Mouse (Mus musculus): ENCODE results near the gene Syvn1. TPM values are rescaled to one million over a fixed set of nuclear protein-coding genes. Genes with fewer than 3 reads are reported as not detected.

Gene Syvn1
- polyA plus RNA-seq, 1 experiment from 2014 or later = 18.6 TPM

GRCm38 (mm10) chr19:6084478-6085248 is 38.3 kb downstream of the Syvn1 start, which contains the start of the genes Zfpl1 and Cdca5:
Zfpl1 (minus strand) TSS chr19:6084956.
Cdca5 (plus strand) TSS chr19:6084983.
- peak within 1 kb of the TSS; percentile 80 for H3K9ac ChIP-seq (ENCODE audit: low read length)
- H3K4me1 ChIP-seq (ENCODE audit: control insufficient read depth, insufficient read depth, low read length) = peaks cover 14% of the 10 kb centered on the region
- peak; percentile 89 for ATAC-seq (replicated peaks; ENCODE audit: extremely low read depth, insufficient read depth, low FRiP score)
- H3K4me2 ChIP-seq (ENCODE audit: low read depth, low read length) = peak within 1 kb of the TSS; percentile 91
- peak within 1 kb of the TSS; percentile 52 for H3K27ac ChIP-seq (ENCODE audit: low read length)
- under 1% methylated on average over 58 of the region's 58 CpGs for WGBS
- peak within 1 kb of the TSS; percentile 85 for H3K4me3 ChIP-seq (ENCODE audit: low read length)
- peaks cover 17% of the 10 kb centered on the region for H3K36me3 ChIP-seq (ENCODE audit: control insufficient read depth, insufficient read depth)
- no peaks in the 10 kb centered on the region for H3K9me3 ChIP-seq (replicated peaks; ENCODE audit: control insufficient read depth, low read length)
- no peaks in the 10 kb centered on the region for H3K27me3 ChIP-seq (ENCODE audit: control insufficient read depth, insufficient read depth, low read length)

- Histone ChIP-seq H3K4me1 (ENCODE audit: control insufficient read depth, insufficient read depth, low read length) (peaks cover 14% of the 10 kb centered on the region), H3K27ac (ENCODE audit: low read length) (peak overlapping the region; percentile 52), H3K27me3 (ENCODE audit: control insufficient read depth, insufficient read depth, low read length) (no peaks in the 10 kb centered on the region), H3K4me2 (ENCODE audit: low read depth, low read length) (peak overlapping the region; percentile 91), H3K36me3 (ENCODE audit: control insufficient read depth, insufficient read depth) (peaks cover 17% of the 10 kb centered on the region), H3K9ac (ENCODE audit: low read length) (peak overlapping the region; percentile 78), H3K9me3 (replicated peaks; ENCODE audit: control insufficient read depth, low read length) (no peaks in the 10 kb centered on the region), H3K4me3 (ENCODE audit: low read length) (peak overlapping the region; percentile 85)
- 0% methylated on average over 17 of the region's 17 CpGs for WGBS
- ATAC-seq (replicated peaks; ENCODE audit: extremely low read depth, insufficient read depth, low FRiP score) = peak; percentile 57
These were observed 39.1 kb downstream of the Syvn1 start for GRCm38 (mm10) chr19:6085417-6085879.

GRCm38 (mm10) chr19:6088841-6089240 is 42.5 kb downstream of the Syvn1 start:
- Histone ChIP-seq H3K27ac (ENCODE audit: low read length) (no peak overlapping the region), H3K4me3 (ENCODE audit: low read length) (no peak overlapping the region), H3K36me3 (ENCODE audit: control insufficient read depth, insufficient read depth) (peaks cover 14% of the 10 kb centered on the region), H3K9me3 (replicated peaks; ENCODE audit: control insufficient read depth, low read length) (no peaks in the 10 kb centered on the region), H3K9ac (ENCODE audit: low read length) (no peak overlapping the region), H3K4me1 (ENCODE audit: control insufficient read depth, insufficient read depth, low read length) (peaks cover 11% of the 10 kb centered on the region), H3K27me3 (ENCODE audit: control insufficient read depth, insufficient read depth, low read length) (no peaks in the 10 kb centered on the region), H3K4me2 (ENCODE audit: low read depth, low read length) (no peak overlapping the region)
- WGBS = 93% methylated on average over 13 of the region's 13 CpGs
- ATAC-seq (replicated peaks; ENCODE audit: extremely low read depth, insufficient read depth, low FRiP score) = no peak

GRCm38 (mm10) chr19:6094119-6094518 is 47.7 kb downstream of the Syvn1 start, which contains the start of gene AC131692.1:
AC131692.1 (plus strand) TSS chr19:6094419.
- ATAC-seq (replicated peaks; ENCODE audit: extremely low read depth, insufficient read depth, low FRiP score) = no peak
- H3K4me1 ChIP-seq (ENCODE audit: control insufficient read depth, insufficient read depth, low read length) = no peaks in the 10 kb centered on the region
- no peak within 1 kb of the TSS for H3K4me2 ChIP-seq (ENCODE audit: low read depth, low read length)
- no peak within 1 kb of the TSS for H3K4me3 ChIP-seq (ENCODE audit: low read length)
- H3K9me3 ChIP-seq (replicated peaks; ENCODE audit: control insufficient read depth, low read length) = no peaks in the 10 kb centered on the region
- WGBS = 86% methylated on average over 7 of the region's 7 CpGs
- no peak within 1 kb of the TSS for H3K27ac ChIP-seq (ENCODE audit: low read length)
- no peaks in the 10 kb centered on the region for H3K27me3 ChIP-seq (ENCODE audit: control insufficient read depth, insufficient read depth, low read length)
- H3K36me3 ChIP-seq (ENCODE audit: control insufficient read depth, insufficient read depth) = peaks cover 10% of the 10 kb centered on the region
- no peak within 1 kb of the TSS for H3K9ac ChIP-seq (ENCODE audit: low read length)

GRCm38 (mm10) chr19:6097847-6098246 is 51.5 kb downstream of the Syvn1 start:
- H3K9me3 ChIP-seq (replicated peaks; ENCODE audit: control insufficient read depth, low read length) = no peaks in the 10 kb centered on the region
- H3K4me1 ChIP-seq (ENCODE audit: control insufficient read depth, insufficient read depth, low read length) = no peaks in the 10 kb centered on the region
- no peak overlapping the region for H3K4me3 ChIP-seq (ENCODE audit: low read length)
- no peak overlapping the region for H3K9ac ChIP-seq (ENCODE audit: low read length)
- no peaks in the 10 kb centered on the region for H3K27me3 ChIP-seq (ENCODE audit: control insufficient read depth, insufficient read depth, low read length)
- no peaks in the 10 kb centered on the region for H3K36me3 ChIP-seq (ENCODE audit: control insufficient read depth, insufficient read depth)
- H3K4me2 ChIP-seq (ENCODE audit: low read depth, low read length) = no peak overlapping the region
- no peak for ATAC-seq (replicated peaks; ENCODE audit: extremely low read depth, insufficient read depth, low FRiP score)
- WGBS = 78% methylated on average over 3 of the region's 3 CpGs
- no peak overlapping the region for H3K27ac ChIP-seq (ENCODE audit: low read length)

GRCm38 (mm10) chr19:6101186-6101585 is 54.8 kb downstream of the Syvn1 start:
- no peak overlapping the region for H3K4me2 ChIP-seq (ENCODE audit: low read depth, low read length)
- H3K36me3 ChIP-seq (ENCODE audit: control insufficient read depth, insufficient read depth) = no peaks in the 10 kb centered on the region
- no peak overlapping the region for H3K9ac ChIP-seq (ENCODE audit: low read length)
- ATAC-seq (replicated peaks; ENCODE audit: extremely low read depth, insufficient read depth, low FRiP score) = no peak
- no peak overlapping the region for H3K27ac ChIP-seq (ENCODE audit: low read length)
- no peaks in the 10 kb centered on the region for H3K27me3 ChIP-seq (ENCODE audit: control insufficient read depth, insufficient read depth, low read length)
- WGBS = 76% methylated on average over 6 of the region's 6 CpGs
- H3K4me1 ChIP-seq (ENCODE audit: control insufficient read depth, insufficient read depth, low read length) = no peaks in the 10 kb centered on the region
- no peaks in the 10 kb centered on the region for H3K9me3 ChIP-seq (replicated peaks; ENCODE audit: control insufficient read depth, low read length)
- H3K4me3 ChIP-seq (ENCODE audit: low read length) = no peak overlapping the region

GRCm38 (mm10) chr19:6102169-6102853 is 55.9 kb downstream of the Syvn1 start:
- no peak overlapping the region for H3K27ac ChIP-seq (ENCODE audit: low read length)
- no peak overlapping the region for H3K9ac ChIP-seq (ENCODE audit: low read length)
- H3K27me3 ChIP-seq (ENCODE audit: control insufficient read depth, insufficient read depth, low read length) = no peaks in the 10 kb centered on the region
- 67% methylated on average over 6 of the region's 6 CpGs for WGBS
- no peaks in the 10 kb centered on the region for H3K9me3 ChIP-seq (replicated peaks; ENCODE audit: control insufficient read depth, low read length)
- H3K4me3 ChIP-seq (ENCODE audit: low read length) = no peak overlapping the region
- H3K4me1 ChIP-seq (ENCODE audit: control insufficient read depth, insufficient read depth, low read length) = no peaks in the 10 kb centered on the region
- no peak overlapping the region for H3K4me2 ChIP-seq (ENCODE audit: low read depth, low read length)
- no peaks in the 10 kb centered on the region for H3K36me3 ChIP-seq (ENCODE audit: control insufficient read depth, insufficient read depth)
- no peak for ATAC-seq (replicated peaks; ENCODE audit: extremely low read depth, insufficient read depth, low FRiP score)
